Mouse (Mus musculus) liver, embryonic 14.5 days (tissue): ENCODE measurements around the gene Tm9sf4. TPM values are rescaled to one million over a fixed set of nuclear protein-coding genes. Genes with fewer than 3 reads are reported as not detected.

ENCODE experiments used
- ATAC-seq: fragments of 200-750 bp; cut with Nextera tagmentation; 2 replicates; pipeline ENCODE4 v1.8.0; 2017; ENCODE audit warnings: moderate number of reproducible peaks, mild to moderate bottlenecking, moderate library complexity; ENCODE audit not compliant: insufficient read depth
- DNase-seq, 3 experiments: peaks; one replicate each; pipeline ENCODE4 v3.0.0-alpha.2; 2012 to 2013; ENCODE audit warnings: low read depth in 3 of 3, low spot score in 3 of 3
- H3K27ac ChIP-seq: fragments of 300-500 bp; sonication (generic); 2 replicates; pipeline ENCODE4 v1.5.1; 2014; ENCODE audit warnings: moderate library complexity, mild to moderate bottlenecking, control low read depth, inconsistent platforms
- H3K27me3 ChIP-seq: fragments of 300-500 bp; sonication (generic); 2 replicates; pipeline ENCODE4 v1.6.1; 2014; ENCODE audit warnings: mild to moderate bottlenecking, low read length, moderate library complexity; ENCODE audit not compliant: control insufficient read depth, insufficient read depth
- H3K36me3 ChIP-seq: fragments of 300-500 bp; sonication (generic); replicated peaks from 2 replicates; pipeline ENCODE4 v1.6.1; 2014; ENCODE audit warnings: low read depth; ENCODE audit not compliant: control insufficient read depth, insufficient read depth
- H3K4me1 ChIP-seq, 2 experiments: fragments of 200-500 bp in 1 of 2; fragments of 300-500 bp in 1 of 2; sonication (generic) in 1 of 2; replicated peaks; 2 replicates each; pipeline ENCODE4 v1.6.1; 2012 to 2014; ENCODE audit warnings: antibody characterized with exemption in 1 of 2, inconsistent platforms in 1 of 2, low read length in 1 of 2; ENCODE audit not compliant: control insufficient read depth in 2 of 2, insufficient read depth in 2 of 2
- H3K4me2 ChIP-seq: fragments of 300-500 bp; sonication (generic); 2 replicates; pipeline ENCODE4 v1.6.1; 2014; ENCODE audit warnings: low read depth, mild to moderate bottlenecking, control low read depth, moderate library complexity
- H3K4me3 ChIP-seq, 2 experiments: fragments of 200-500 bp in 1 of 2; fragments of 300-500 bp in 1 of 2; sonication (generic) in 1 of 2; 2 replicates each; pipeline ENCODE4 v1.5.1; 2012 to 2014; ENCODE audit warnings: low read depth in 2 of 2, low read length in 2 of 2, mild to moderate bottlenecking in 2 of 2, control low read depth in 1 of 2, inconsistent platforms in 1 of 2, moderate library complexity in 1 of 2; ENCODE audit not compliant: insufficient read depth in 1 of 2
- H3K9ac ChIP-seq: fragments of 300-500 bp; sonication (generic); replicated peaks from 2 replicates; pipeline ENCODE4 v1.6.1; 2014; ENCODE audit warnings: mild to moderate bottlenecking, control low read depth, moderate library complexity
- H3K9me3 ChIP-seq: fragments of 300-500 bp; sonication (generic); 2 replicates; pipeline ENCODE4 v1.6.1; 2016; ENCODE audit warnings: low read length, mixed read lengths; ENCODE audit not compliant: control insufficient read depth
- CTCF ChIP-seq: IDR thresholded peaks from 2 replicates; pipeline ENCODE4 v1.5.1; 2016; ENCODE audit warnings: antibody characterized with exemption, low read depth, control low read depth
- EP300 ChIP-seq: IDR thresholded peaks from 2 replicates; pipeline ENCODE4 v1.6.1; 2016; ENCODE audit warnings: antibody characterized with exemption, low read depth
- WGBS: fragments of 180-500 bp; shearing (Covaris S2); extraction: QIAGEN DNeasy Blood & Tissue Kit; methylation state at CpG from one replicate; pipeline ENCODE4 v1.1.7; 2014; ENCODE audit not compliant: insufficient replicate concordance; 5-methylcytosine and 5-hydroxymethylcytosine counted together
- polyA plus RNA-seq, 2 experiments: library from polyadenylated mRNA; depleted of rRNA in 1 of 2; stranded (reverse) in 1 of 2; unstranded in 1 of 2; fragments of >200 nt; fragmentation: Nextera tagmentation in 1 of 2; extraction: Ambion mirVana in 1 of 2; gene quantifications; 2 replicates each; pipeline versions ENCODE4 v1.2.1 to v1.2.3; 2012 to 2014

Gene Tm9sf4
- polyA plus RNA-seq, 2 experiments = 13.0 to 23.7 TPM

- no peak for DNase-seq
- whole genome bisulfite sequencing = 47% methylated on average over 4 of the region's 4 CpGs
- no peak for ATAC-seq
- Histone ChIP-seq H3K9me3 (no peaks in the 10 kb centered on the region), H3K9ac (no peak overlapping the region), H3K4me3 (no peak overlapping the region), H3K36me3 (no peaks in the 10 kb centered on the region), H3K4me1 (no peaks in the 10 kb centered on the region), H3K4me2 (no peak overlapping the region), H3K27me3 (no peaks in the 10 kb centered on the region; the same call in none of the 2 replicates), H3K27ac (no peak overlapping the region)
- TF ChIP-seq CTCF = no peak
- TF ChIP-seq EP300 = no peak
These were observed 8.1 kb upstream of the Tm9sf4 start for GRCm38 (mm10) chr2:153153033-153153450.

- H3K36me3 ChIP-seq = no peaks in the 10 kb centered on the region
- no peaks in the 10 kb centered on the region for H3K9me3 ChIP-seq
- no peaks in the 10 kb centered on the region; the same call in 1 of the 2 replicates for H3K27me3 ChIP-seq
- H3K4me2 ChIP-seq = no peak overlapping the region
- 59% methylated on average over 1 of the region's 3 CpGs for WGBS
- no peak overlapping the region for H3K4me3 ChIP-seq
- DNase-seq (no peak), ATAC-seq (no peak)
- no peak overlapping the region for H3K27ac ChIP-seq
- H3K4me1 ChIP-seq = peaks cover 4 to 5% of the 10 kb centered on the region in 2 experiments
- no peak overlapping the region for H3K9ac ChIP-seq
- TF ChIP-seq CTCF (peak; percentile 61), EP300 (no peak)
These were observed 3.8 kb upstream of the Tm9sf4 start for GRCm38 (mm10) chr2:153157270-153157669.

GRCm38 (mm10) chr2:153160133-153160532 is 970 bp upstream of the Tm9sf4 start:
- no peaks in the 10 kb centered on the region; the same call in 1 of the 2 replicates for H3K36me3 ChIP-seq
- H3K9me3 ChIP-seq = no peaks in the 10 kb centered on the region
- ATAC-seq (no peak), DNase-seq (no peak)
- no peak overlapping the region for H3K4me3 ChIP-seq
- TF ChIP-seq EP300 (no peak), CTCF (no peak)
- no peaks in the 10 kb centered on the region for H3K27me3 ChIP-seq
- H3K4me1 ChIP-seq = peaks cover 5 to 9% of the 10 kb centered on the region in 2 experiments
- WGBS = 62% methylated on average over 5 of the region's 5 CpGs
- H3K4me2 ChIP-seq = no peak overlapping the region
- no peak overlapping the region for H3K9ac ChIP-seq
- no peak overlapping the region for H3K27ac ChIP-seq

- no peaks in the 10 kb centered on the region; the same call in 1 of the 2 replicates for H3K36me3 ChIP-seq
- peaks cover 5 to 9% of the 10 kb centered on the region in 2 experiments for H3K4me1 ChIP-seq
- no peaks in the 10 kb centered on the region for H3K27me3 ChIP-seq
- TF ChIP-seq CTCF = no peak
- TF ChIP-seq EP300 = no peak
- no peaks in the 10 kb centered on the region for H3K9me3 ChIP-seq
- H3K9ac ChIP-seq = peak overlapping the region; percentile 91
- peak; percentile 66; the same call in 1 of the 2 replicates for ATAC-seq
- WGBS = 1% methylated on average over 16 of the region's 16 CpGs
- DNase-seq = no peak
- peak overlapping the region; percentile 90 for H3K4me2 ChIP-seq
- peak overlapping the region; percentile 91 to 97 for H3K4me3 ChIP-seq
- H3K27ac ChIP-seq = peak overlapping the region; percentile 63
These were observed 579 bp downstream of the Tm9sf4 start for GRCm38 (mm10) chr2:153161684-153162080.

GRCm38 (mm10) chr2:153167136-153167535 is 6.0 kb downstream of the Tm9sf4 start:
- no peak for DNase-seq
- H3K27me3 ChIP-seq = no peaks in the 10 kb centered on the region
- no peak overlapping the region for H3K4me2 ChIP-seq
- H3K4me3 ChIP-seq = no peak overlapping the region
- no peaks in the 10 kb centered on the region for H3K9me3 ChIP-seq
- no peaks in the 10 kb centered on the region; the same call in 1 of the 2 replicates for H3K36me3 ChIP-seq
- H3K4me1 ChIP-seq = peaks cover 9 to 32% of the 10 kb centered on the region in 2 experiments
- WGBS = 74% methylated on average over 6 of the region's 6 CpGs
- TF ChIP-seq EP300 (no peak), CTCF (no peak)
- H3K27ac ChIP-seq = no peak overlapping the region
- no peak overlapping the region for H3K9ac ChIP-seq
- no peak for ATAC-seq
